Mouse (Mus musculus) regulatory T cell (primary cell): ENCODE data around the gene Lmntd2.

ENCODE experiments used
- in situ Hi-C: fragments of 300-600 bp; cut with MboI, MseI; formaldehyde crosslinking; loops from one replicate; pipeline ENCODE4 v1.15.1; 2025; ENCODE audit warnings: high pct_unique_total_duplicates

Lmntd2 gene

GRCm38 (mm10) chr7:141215880-141216733, 2.2 kb upstream of the Lmntd2 start:
- in situ Hi-C loops = no loop called here

- in situ Hi-C loops = no loop called here
Observed at GRCm38 (mm10) chr7:141215101-141215879, 1.4 kb upstream of the Lmntd2 start, which contains the start of gene Rassf7. Gene Rassf7, plus strand, starts transcription at chr7:141215860.

- in situ Hi-C loops = no loop called here
Observed at GRCm38 (mm10) chr7:141214310-141214709, 430 bp upstream of the Lmntd2 start.

- in situ Hi-C loops = no loop called here
Observed at GRCm38 (mm10) chr7:141213133-141213532, 747 bp downstream of the Lmntd2 start.

GRCm38 (mm10) chr7:141210606-141211131, 3.2 kb downstream of the Lmntd2 start:
- in situ Hi-C loops = no loop called here

GRCm38 (mm10) chr7:141210137-141210536, 3.7 kb downstream of the Lmntd2 start:
- in situ Hi-C loops = no loop called here

- in situ Hi-C loops = no loop called here
Observed at GRCm38 (mm10) chr7:141209526-141209925, 4.4 kb downstream of the Lmntd2 start.

GRCm38 (mm10) chr7:141206182-141206937, 7.5 kb downstream of the Lmntd2 start:
- in situ Hi-C loops = no loop called here

- in situ Hi-C loops = no loop called here
Observed at GRCm38 (mm10) chr7:141205504-141205903, 8.4 kb downstream of the Lmntd2 start.

- in situ Hi-C loops = no loop called here
Observed at GRCm38 (mm10) chr7:141204546-141204945, 9.3 kb downstream of the Lmntd2 start.

GRCm38 (mm10) chr7:141198121-141198520, 15.8 kb downstream of the Lmntd2 start:
- in situ Hi-C loops = no loop called here

- in situ Hi-C loops = no loop called here
Observed at GRCm38 (mm10) chr7:141196619-141197282, 17.1 kb downstream of the Lmntd2 start.

GRCm38 (mm10) chr7:141195754-141196153, 18.1 kb downstream of the Lmntd2 start:
- in situ Hi-C loops = no loop called here

GRCm38 (mm10) chr7:141194830-141195229, 19.1 kb downstream of the Lmntd2 start:
- in situ Hi-C loops = no loop called here

- in situ Hi-C loops = no loop called here
Observed at GRCm38 (mm10) chr7:141194409-141194808, 19.5 kb downstream of the Lmntd2 start.

- in situ Hi-C loops = no loop called here
Observed at GRCm38 (mm10) chr7:141193948-141194347, 19.9 kb downstream of the Lmntd2 start, which contains the start of the genes Hras and Lrrc56. Gene Hras, minus strand, starts transcription at chr7:141194005. Gene Lrrc56, plus strand, starts transcription at chr7:141194157.

GRCm38 (mm10) chr7:141193348-141193856, 20.5 kb downstream of the Lmntd2 start:
- in situ Hi-C loops = no loop called here

- in situ Hi-C loops = no loop called here
Observed at GRCm38 (mm10) chr7:141192776-141193347, 21.0 kb downstream of the Lmntd2 start.

- in situ Hi-C loops = no loop called here
Observed at GRCm38 (mm10) chr7:141191796-141192685, 21.8 kb downstream of the Lmntd2 start.
